Mouse (Mus musculus) right cerebral cortex, postnatal 36 days (tissue): Measurements from ENCODE around the gene Pou2f1.

Source experiments
- DNase-seq, 2 experiments: peaks; one replicate each; pipeline ENCODE4 v3.0.0; 2022; ENCODE audit warnings: low spot score in 2 of 2, mixed read lengths in 1 of 2

The Pou2f1 gene

GRCm38 (mm10) chr1:165848417-165848816 is 154.1 kb downstream of the Pou2f1 start:
- DNase-seq = no peak

GRCm38 (mm10) chr1:165845366-165845765 is 157.1 kb downstream of the Pou2f1 start:
- peak in 1 of 2 experiments; percentile 17 for DNase-seq

GRCm38 (mm10) chr1:165844956-165845355 is 157.5 kb downstream of the Pou2f1 start:
- DNase-seq = no peak

- DNase-seq = no peak
These were observed 158.0 kb downstream of the Pou2f1 start for GRCm38 (mm10) chr1:165844466-165844951.

GRCm38 (mm10) chr1:165843586-165843985 is 158.9 kb downstream of the Pou2f1 start:
- no peak for DNase-seq

- no peak for DNase-seq
These were observed 160.3 kb downstream of the Pou2f1 start for GRCm38 (mm10) chr1:165842170-165842569.

GRCm38 (mm10) chr1:165840548-165841230 is 161.8 kb downstream of the Pou2f1 start:
- DNase-seq = no peak

- no peak for DNase-seq
These were observed 163.3 kb downstream of the Pou2f1 start for GRCm38 (mm10) chr1:165839201-165839600.

GRCm38 (mm10) chr1:165837546-165837945 is 164.9 kb downstream of the Pou2f1 start:
- no peak for DNase-seq

- no peak for DNase-seq
These were observed 166.0 kb downstream of the Pou2f1 start for GRCm38 (mm10) chr1:165836461-165836860.

- no peak for DNase-seq
These were observed 167.9 kb downstream of the Pou2f1 start for GRCm38 (mm10) chr1:165834633-165834975.

GRCm38 (mm10) chr1:165833910-165834632 is 168.4 kb downstream of the Pou2f1 start:
- no peak for DNase-seq

- DNase-seq = no peak
These were observed 169.2 kb downstream of the Pou2f1 start for GRCm38 (mm10) chr1:165833244-165833643.

GRCm38 (mm10) chr1:165829890-165830289 is 172.6 kb downstream of the Pou2f1 start:
- DNase-seq = no peak

GRCm38 (mm10) chr1:165828615-165829014 is 173.9 kb downstream of the Pou2f1 start:
- no peak for DNase-seq

GRCm38 (mm10) chr1:165828173-165828572 is 174.3 kb downstream of the Pou2f1 start:
- DNase-seq = no peak

- DNase-seq = no peak
These were observed 180.4 kb downstream of the Pou2f1 start for GRCm38 (mm10) chr1:165822031-165822430.

GRCm38 (mm10) chr1:165819147-165819546 is 183.3 kb downstream of the Pou2f1 start:
- DNase-seq = no peak

- no peak for DNase-seq
These were observed 184.2 kb downstream of the Pou2f1 start for GRCm38 (mm10) chr1:165818145-165818860.

- DNase-seq = no peak
These were observed 185.2 kb downstream of the Pou2f1 start for GRCm38 (mm10) chr1:165817264-165817663.

- DNase-seq = no peak
These were observed 186.1 kb downstream of the Pou2f1 start for GRCm38 (mm10) chr1:165816391-165816790.
